11 mouse cellular contexts compared by ENCODE assay signal in the genomic region with DNA sequence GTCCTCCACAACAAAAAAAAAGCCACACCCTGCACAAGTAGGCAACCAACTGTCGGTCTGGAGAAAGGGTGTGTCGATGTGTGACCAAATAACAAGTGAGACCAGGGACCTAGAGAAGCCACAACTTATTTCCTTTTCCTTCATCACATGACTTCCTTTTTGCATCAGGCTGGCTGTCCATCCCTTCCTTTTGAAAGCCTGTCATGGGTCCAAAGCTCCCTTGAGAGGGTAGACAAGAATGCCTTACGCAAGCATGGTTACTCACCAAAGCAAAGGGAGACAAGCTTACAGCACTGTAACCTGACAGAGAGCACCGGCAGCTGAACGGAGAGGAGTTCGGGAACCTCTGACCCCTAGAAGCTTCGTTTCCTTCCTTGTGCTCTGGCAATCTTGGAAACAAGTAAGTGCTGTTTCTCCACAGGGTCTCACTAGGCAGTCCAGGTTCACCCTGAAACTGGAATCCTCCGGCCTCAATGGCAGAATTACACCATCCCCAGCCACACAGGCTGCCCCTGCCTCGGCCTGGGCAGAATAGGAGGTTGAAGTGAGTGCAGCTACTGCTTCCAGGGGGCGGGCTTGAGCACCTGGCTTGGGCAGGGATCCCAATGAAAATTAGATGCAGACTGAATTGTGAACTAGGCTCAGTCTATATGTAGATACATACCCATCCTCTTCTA.
A peak's percentile ranks its signal among the peaks of the same experiment; 100 is the strongest.
DNase-seq lines count a peak whose midpoint lies in the region; ATAC-seq and TF ChIP-seq lines count a peak whose summit lies in the region.
"Had no signal": no experiment of that assay in that cellular context is flagged by ENCODE, and none has a peak within 500 bp of the region (broad histone marks: within the 10 kb centered on the region; RNA-seq: fewer than 3 reads in every experiment).

No protein-coding gene starts in this region.

- 79% methylated on average over 10 of the region's 10 CpGs for WGBS in lung, postnatal 0 days
- WGBS in midbrain, embryonic 12.5 days = 79% methylated on average over 10 of the region's 10 CpGs
- 79% methylated on average over 10 of the region's 10 CpGs for WGBS in heart, embryonic 10.5 days

- no peak for TF ChIP-seq EP300 in lung, postnatal 0 days (IDR thresholded peaks at IDR 0.05)

- H3K4me3 ChIP-seq in lung, postnatal 0 days (ENCODE audit: low read depth, low read length) = no peak overlapping the region
- H3K4me3 ChIP-seq in midbrain, embryonic 12.5 days = no peak overlapping the region
- H3K4me3 ChIP-seq in heart, embryonic 10.5 days = no peak overlapping the region
- H3K4me3 ChIP-seq: layer of hippocampus, adult 2 months; limb, embryonic 12.5 days had no signal

- H3K27ac ChIP-seq in lung, postnatal 0 days (ENCODE audit: low read length) = no peak overlapping the region
- H3K27ac ChIP-seq in midbrain, embryonic 12.5 days (replicated peaks) = peak overlapping the region; percentile 68
- H3K27ac ChIP-seq in heart, embryonic 10.5 days = no peak overlapping the region
- H3K27ac ChIP-seq: layer of hippocampus, adult 2 months; limb, embryonic 12.5 days had no signal

- H3K4me2 ChIP-seq in lung, postnatal 0 days (replicated peaks; ENCODE audit: low read depth, low read length) = no peak overlapping the region
- H3K4me2 ChIP-seq in midbrain, embryonic 12.5 days (replicated peaks) = peak overlapping the region; percentile 17; the same call in 1 of the 2 replicates
- H3K4me2 ChIP-seq: limb, embryonic 12.5 days had no signal

- H3K9me3 ChIP-seq in lung, postnatal 0 days (ENCODE audit: low read length) = no peaks in the 10 kb centered on the region; the same call in 1 of the 2 replicates
- H3K9me3 ChIP-seq in midbrain, embryonic 12.5 days = 0 out of 2 replicates have a peak, but pooled peaks cover 5% of the 10 kb centered on the region
- H3K9me3 ChIP-seq in heart, embryonic 10.5 days = peaks cover 10% of the 10 kb centered on the region

- ATAC-seq in lung, postnatal 0 days = no peak
- peak; percentile 37 to 74; a peak in 2 of 4 replicates for ATAC-seq in hematopoietic stem cell, adult 5-6 weeks (replicated peaks in 1 of 2; ENCODE audit: insufficient read depth in 1 of 2, low FRiP score in 2 of 2, low TSS enrichment in 1 of 2, low read depth in 1 of 2, poor library complexity in 2 of 2, severe bottlenecking in 2 of 2)
- ATAC-seq in midbrain, embryonic 12.5 days (ENCODE audit: low FRiP score, low read depth) = peak; percentile 64
- ATAC-seq: activated CD4-positive, CD25-positive, alpha-beta regulatory T cell, adult 4 months; intestine, embryonic 16.5 days had no signal

- TF ChIP-seq CTCF in lung, postnatal 0 days (IDR thresholded peaks at IDR 0.05) = peak; percentile 22; the same call in 1 of the 2 replicates

- no peaks in the 10 kb centered on the region for H3K4me1 ChIP-seq in lung, postnatal 0 days (ENCODE audit: insufficient read depth, low read depth, low read length)
- peaks cover 13% of the 10 kb centered on the region for H3K4me1 ChIP-seq in midbrain, embryonic 12.5 days
- H3K4me1 ChIP-seq in heart, embryonic 10.5 days = 0 out of 2 replicates have a peak, but pooled peaks cover 3% of the 10 kb centered on the region

- peaks cover 15% of the 10 kb centered on the region; the same call in 1 of the 2 replicates for H3K36me3 ChIP-seq in lung, postnatal 0 days (ENCODE audit: insufficient read depth, low read length)
- H3K36me3 ChIP-seq in midbrain, embryonic 12.5 days = 0 out of 2 replicates have a peak, but pooled peaks cover 6% of the 10 kb centered on the region
- H3K36me3 ChIP-seq in heart, embryonic 10.5 days = peaks cover 53% of the 10 kb centered on the region

- H3K9ac ChIP-seq in lung, postnatal 0 days (replicated peaks; ENCODE audit: low read depth) = no peak overlapping the region
- H3K9ac ChIP-seq in midbrain, embryonic 12.5 days (replicated peaks) = no peak overlapping the region; the same call in 1 of the 2 replicates
- H3K9ac ChIP-seq: limb, embryonic 12.5 days had no signal

- DNase-seq in lung, postnatal 0 days (ENCODE audit: low spot score) = peak; percentile 22
- no peak for DNase-seq in lung, postnatal 10 days
- no peak for DNase-seq in right cerebral cortex, postnatal 36 days (ENCODE audit: low spot score in 2 of 2)
- no peak for DNase-seq in heart, embryonic 10.5 days (ENCODE audit: low spot score)
- DNase-seq in embryo, embryonic 11 days = no peak

- H3K27me3 ChIP-seq in lung, postnatal 0 days (replicated peaks; ENCODE audit: insufficient read depth, low read length) = no peaks in the 10 kb centered on the region
- H3K27me3 ChIP-seq in midbrain, embryonic 12.5 days = no peaks in the 10 kb centered on the region
- no peaks in the 10 kb centered on the region for H3K27me3 ChIP-seq in heart, embryonic 10.5 days (ENCODE audit: insufficient read depth, poor library complexity, severe bottlenecking)
- H3K27me3 ChIP-seq: limb, embryonic 12.5 days had no signal
